Mouse (Mus musculus) MEL (cell line): ENCODE results near the gene Gm20388. TPM values are rescaled to one million over a fixed set of nuclear protein-coding genes. Genes with fewer than 3 reads are reported as not detected.

ENCODE experiments used
- DNase-seq: peaks from one replicate; pipeline ENCODE4 v3.0.0; 2011; ENCODE audit warnings: low read depth, low spot score
- H3K27ac ChIP-seq: 2 replicates; pipeline ENCODE4 v1.5.1; 2012; ENCODE audit warnings: low read depth, mild to moderate bottlenecking, control low read depth, low read length, moderate library complexity; ENCODE audit not compliant: control insufficient read depth
- H3K27me3 ChIP-seq, 2 experiments: fragments of 150-350 bp in 1 of 2; sonication (generic) in 1 of 2; 2 replicates each; pipeline ENCODE4 v1.6.1; 2012; ENCODE audit warnings: low read length in 2 of 2, mild to moderate bottlenecking in 2 of 2, improper control_type of control experiment in 1 of 2, moderate library complexity in 1 of 2; ENCODE audit not compliant: insufficient read depth in 2 of 2, control insufficient read depth in 1 of 2
- H3K36me3 ChIP-seq, 2 experiments: 2 replicates each; pipeline ENCODE4 v1.6.1; 2012 to 2014; ENCODE audit warnings: low read length in 2 of 2, improper control_type of control experiment in 1 of 2, inconsistent platforms in 1 of 2, mild to moderate bottlenecking in 1 of 2; ENCODE audit not compliant: insufficient read depth in 2 of 2, control insufficient read depth in 1 of 2
- H3K4me1 ChIP-seq, 2 experiments: fragments of 150-350 bp in 1 of 2; sonication (generic) in 1 of 2; 2 replicates each; pipeline ENCODE4 v1.6.1; 2012; ENCODE audit warnings: low read length in 2 of 2, improper control_type of control experiment in 1 of 2, mild to moderate bottlenecking in 1 of 2; ENCODE audit not compliant: insufficient read depth in 2 of 2, control insufficient read depth in 1 of 2
- H3K4me3 ChIP-seq, 2 experiments: fragments of 150-350 bp in 1 of 2; sonication (generic) in 1 of 2; 2 replicates each; pipeline ENCODE4 v1.5.1; 2012; ENCODE audit warnings: low read depth in 2 of 2, low read length in 2 of 2, mild to moderate bottlenecking in 2 of 2, moderate library complexity in 2 of 2, control low read depth in 1 of 2, improper control_type of control experiment in 1 of 2; ENCODE audit not compliant: control insufficient read depth in 1 of 2, insufficient read depth in 1 of 2
- H3K79me2 ChIP-seq: 2 replicates; pipeline ENCODE4 v1.6.1; 2012; ENCODE audit warnings: mild to moderate bottlenecking, low read length, moderate library complexity; ENCODE audit not compliant: control insufficient read depth, poor library complexity, insufficient read depth
- H3K9ac ChIP-seq: 2 replicates; pipeline ENCODE4 v1.6.1; 2012; ENCODE audit warnings: low read depth, mild to moderate bottlenecking, control low read depth, low read length, moderate library complexity; ENCODE audit not compliant: control insufficient read depth, poor library complexity, severe bottlenecking
- H3K9me3 ChIP-seq: fragments of 150-350 bp; sonication (generic); replicated peaks from 2 replicates; pipeline ENCODE4 v1.6.1; 2012; ENCODE audit warnings: mild to moderate bottlenecking, low read length, improper control_type of control experiment, moderate library complexity; ENCODE audit not compliant: insufficient read depth
- CHD1 ChIP-seq: IDR thresholded peaks from 2 replicates; pipeline ENCODE4 v1.6.1; 2012; ENCODE audit warnings: low read depth, mild to moderate bottlenecking, inconsistent platforms, low read length, improper control_type of control experiment
- CHD2 ChIP-seq: IDR thresholded peaks from 2 replicates; pipeline ENCODE4 v1.6.1; 2011; ENCODE audit warnings: low read length, improper control_type of control experiment
- E2F4 ChIP-seq: IDR thresholded peaks from 2 replicates; pipeline ENCODE4 v1.6.1; 2011; ENCODE audit warnings: low read depth, low read length, improper control_type of control experiment, borderline replicate concordance
- GABPA ChIP-seq: IDR thresholded peaks from 2 replicates; pipeline ENCODE4 v1.6.1; 2012; ENCODE audit warnings: low read depth, mild to moderate bottlenecking, inconsistent platforms, low read length, improper control_type of control experiment, moderate library complexity
- GATA1 ChIP-seq: IDR thresholded peaks from 2 replicates; pipeline ENCODE4 v1.6.1; 2011; ENCODE audit warnings: low read depth, low read length, improper control_type of control experiment
- HCFC1 ChIP-seq: IDR thresholded peaks from 2 replicates; pipeline ENCODE4 v1.6.1; 2012; ENCODE audit warnings: low read depth, mild to moderate bottlenecking, inconsistent platforms, low read length, improper control_type of control experiment, moderate library complexity
- JUND ChIP-seq: IDR thresholded peaks from 2 replicates; pipeline ENCODE4 v1.6.1; 2011; ENCODE audit warnings: low read depth, mild to moderate bottlenecking, improper control_type of control experiment, low read length
- KAT2A ChIP-seq: conservative IDR thresholded peaks from 2 replicates; pipeline ENCODE4 v1.6.1; 2012; ENCODE audit warnings: low read depth, low read length, improper control_type of control experiment, inconsistent platforms
- MAFK ChIP-seq: IDR thresholded peaks from 2 replicates; pipeline ENCODE4 v1.6.1; 2011; ENCODE audit warnings: low read depth, mild to moderate bottlenecking, low read length, improper control_type of control experiment, borderline replicate concordance
- MAX ChIP-seq: IDR thresholded peaks from 2 replicates; pipeline ENCODE4 v1.6.1; 2011; ENCODE audit warnings: low read length, improper control_type of control experiment
- MAZ ChIP-seq: IDR thresholded peaks from 2 replicates; pipeline ENCODE4 v1.6.1; 2012; ENCODE audit warnings: low read depth, mild to moderate bottlenecking, inconsistent platforms, low read length, improper control_type of control experiment
- MEF2A ChIP-seq: IDR thresholded peaks from 2 replicates; pipeline ENCODE4 v1.6.1; 2014; ENCODE audit warnings: low read depth, mild to moderate bottlenecking, inconsistent platforms, low read length, improper control_type of control experiment; ENCODE audit not compliant: poor library complexity, insufficient replicate concordance, severe bottlenecking; ENCODE audit errors: extremely low read depth
- MXI1 ChIP-seq: IDR thresholded peaks from 2 replicates; pipeline ENCODE4 v1.6.1; 2011; ENCODE audit warnings: mild to moderate bottlenecking, low read depth, low read length, improper control_type of control experiment
- MYC ChIP-seq: IDR thresholded peaks from 2 replicates; pipeline ENCODE4 v1.6.1; 2011; ENCODE audit warnings: low read depth, mild to moderate bottlenecking, low read length, improper control_type of control experiment, moderate library complexity
- NRF1 ChIP-seq: IDR thresholded peaks from 2 replicates; pipeline ENCODE4 v1.6.1; 2014; ENCODE audit warnings: low read depth, mild to moderate bottlenecking, inconsistent platforms, low read length, improper control_type of control experiment, moderate library complexity; ENCODE audit not compliant: poor library complexity, insufficient read depth, severe bottlenecking
- POLR2AphosphoS2 ChIP-seq: IDR thresholded peaks from 2 replicates; pipeline ENCODE4 v1.6.1; 2011; ENCODE audit warnings: low read length, improper control_type of control experiment
- POLR2AphosphoS5 ChIP-seq: IDR thresholded peaks from 2 replicates; pipeline ENCODE4 v1.6.1; 2012; ENCODE audit warnings: low read depth, borderline replicate concordance, mild to moderate bottlenecking, inconsistent platforms, low read length, moderate library complexity, mixed read lengths
- RAD21 ChIP-seq: IDR thresholded peaks from 2 replicates; pipeline ENCODE4 v1.6.1; 2011; ENCODE audit warnings: mild to moderate bottlenecking, low read depth, low read length, improper control_type of control experiment
- RCOR1 ChIP-seq: IDR thresholded peaks from 2 replicates; pipeline ENCODE4 v1.6.1; 2012; ENCODE audit warnings: low read depth, mild to moderate bottlenecking, inconsistent platforms, low read length, improper control_type of control experiment
- TAL1 ChIP-seq: IDR thresholded peaks from 2 replicates; pipeline ENCODE4 v1.6.1; 2012; ENCODE audit warnings: mild to moderate bottlenecking, inconsistent platforms, low read length, moderate library complexity, mixed read lengths
- UBTF ChIP-seq: IDR thresholded peaks from 2 replicates; pipeline ENCODE4 v1.6.1; 2012; ENCODE audit warnings: low read depth, mild to moderate bottlenecking, inconsistent platforms, low read length, improper control_type of control experiment, moderate library complexity, borderline replicate concordance; ENCODE audit not compliant: insufficient read depth
- USF1 ChIP-seq: IDR thresholded peaks from 2 replicates; pipeline ENCODE4 v1.6.1; 2014; ENCODE audit warnings: low read depth, mild to moderate bottlenecking, inconsistent platforms, low read length, improper control_type of control experiment, moderate library complexity
- USF2 ChIP-seq, 2 experiments: IDR thresholded peaks; 2 replicates each; pipeline ENCODE4 v1.6.1; 2011 to 2012; ENCODE audit warnings: improper control_type of control experiment in 2 of 2, low read length in 2 of 2, borderline replicate concordance in 1 of 2, inconsistent platforms in 1 of 2, low read depth in 1 of 2, mild to moderate bottlenecking in 1 of 2; ENCODE audit not compliant: insufficient read depth in 1 of 2
- ZC3H11A ChIP-seq: IDR thresholded peaks from 2 replicates; pipeline ENCODE4 v1.6.1; 2012; ENCODE audit warnings: low read depth, mild to moderate bottlenecking, inconsistent platforms, low read length, improper control_type of control experiment
- ZNF384 ChIP-seq: IDR thresholded peaks from 2 replicates; pipeline ENCODE4 v1.6.1; 2012; ENCODE audit warnings: low read depth, mild to moderate bottlenecking, inconsistent platforms, low read length, improper control_type of control experiment
- polyA plus RNA-seq, 2 experiments: library from polyadenylated mRNA; stranded (reverse) in 1 of 2; unstranded in 1 of 2; fragments of >175 nt in 1 of 2; fragments of >200 nt in 1 of 2; gene quantifications; 2 replicates each; pipeline versions ENCODE4 v1.2.1 to v1.2.4; 2012; ENCODE audit warnings: low replicate concordance in 2 of 2, low read depth in 1 of 2; ENCODE audit not compliant: insufficient read length in 2 of 2, insufficient read depth in 1 of 2, missing spikeins in 1 of 2
- total RNA-seq: library from RNA; depleted of rRNA; stranded (reverse); fragments of 300-350 nt; gene quantifications from 2 replicates; pipeline ENCODE4 v1.2.3, GENCODE M21; 2012

Gm20388 gene
- total and polyA plus RNA-seq, 3 experiments: 11.1 to 17.8 TPM; not detected in 1

DNA sequence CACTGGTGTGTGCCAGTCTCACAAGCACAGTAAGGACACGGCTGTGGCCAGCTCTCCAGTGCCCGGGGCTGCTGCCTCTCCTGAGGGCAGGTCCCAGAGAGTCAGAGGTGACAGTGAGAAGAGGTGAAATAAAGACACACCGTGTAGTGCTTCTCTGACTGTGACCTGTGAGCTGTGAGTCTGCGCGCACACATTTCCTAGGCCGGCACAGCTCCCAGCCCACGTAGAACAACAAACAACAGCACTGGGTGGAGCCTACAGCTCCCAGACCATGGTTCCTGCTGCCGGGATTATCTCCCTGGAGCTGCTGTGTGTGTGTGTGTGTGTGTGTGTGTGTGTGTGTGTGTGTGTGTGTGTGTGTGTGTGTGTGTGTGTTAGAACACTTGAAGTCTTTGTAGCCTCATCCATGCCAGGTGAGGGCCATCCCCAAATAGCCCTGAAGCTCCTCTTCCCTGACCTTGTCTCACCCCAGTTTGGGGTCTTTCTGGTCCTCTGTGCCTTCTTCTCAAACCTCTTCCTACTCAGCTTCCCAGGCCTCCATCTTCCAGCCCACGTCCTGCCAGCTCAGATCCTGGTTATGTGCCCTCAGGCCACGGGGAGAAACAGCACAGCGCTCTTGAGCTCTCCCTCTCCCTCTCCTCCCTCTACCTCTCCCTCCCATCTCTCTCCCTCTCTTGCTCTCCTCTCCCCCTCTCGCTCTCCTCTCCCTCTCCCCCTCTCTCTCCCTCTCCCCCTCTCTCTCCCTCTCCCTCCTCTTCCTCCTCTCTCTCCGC lies 2907.3 kb downstream of the Gm20388 start:
- H3K79me2 ChIP-seq: no peaks in the 10 kb centered on the region
- H3K4me1 ChIP-seq: no peaks in the 10 kb centered on the region
- no peak for TF ChIP-seq ZC3H11A
- no peak for TF ChIP-seq MAX
- no peak for TF ChIP-seq GATA1
- no peak for TF ChIP-seq USF1
- TF ChIP-seq HCFC1: no peak
- TF ChIP-seq NRF1: no peak
- no peak for TF ChIP-seq MAZ
- TF ChIP-seq JUND: no peak
- no peak for TF ChIP-seq POLR2AphosphoS5
- no peak for TF ChIP-seq MXI1
- no peak for TF ChIP-seq E2F4
- TF ChIP-seq GABPA: no peak
- no peak for TF ChIP-seq MYC
- TF ChIP-seq USF2 (IDR thresholded peaks at IDR 0.05; ENCODE audit: borderline replicate concordance in 1 of 2, insufficient read depth in 1 of 2, low read depth in 1 of 2, low read length in 2 of 2): no peak
- TF ChIP-seq CHD2: no peak
- no peak for TF ChIP-seq MAFK
- no peak for TF ChIP-seq MEF2A
- no peak for TF ChIP-seq ZNF384
- no peak overlapping the region for H3K27ac ChIP-seq
- H3K36me3 ChIP-seq: no peaks in the 10 kb centered on the region; a peak in 1 of 4 replicates
- no peak overlapping the region for H3K9ac ChIP-seq
- no peaks in the 10 kb centered on the region for H3K27me3 ChIP-seq
- DNase-seq: no peak
- no peaks in the 10 kb centered on the region for H3K9me3 ChIP-seq
- no peak overlapping the region for H3K4me3 ChIP-seq

- Histone ChIP-seq H3K9ac (no peak overlapping the region), H3K36me3 (no peaks in the 10 kb centered on the region; a peak in 2 of 4 replicates), H3K4me1 (peaks cover 0 to under 1% of the 10 kb centered on the region in 2 experiments; a peak in 1 of 4 replicates), H3K79me2 (no peaks in the 10 kb centered on the region), H3K27me3 (no peaks in the 10 kb centered on the region), H3K27ac (no peak overlapping the region), H3K4me3 (no peak overlapping the region), H3K9me3 (no peaks in the 10 kb centered on the region)
- no peak for DNase-seq
- no peak for TF ChIP-seq HCFC1
- TF ChIP-seq TAL1: no peak
- no peak for TF ChIP-seq MAX
- TF ChIP-seq POLR2AphosphoS2: no peak
- no peak for TF ChIP-seq MAFK
- TF ChIP-seq KAT2A: no peak
- no peak for TF ChIP-seq POLR2AphosphoS5
- TF ChIP-seq ZC3H11A: no peak
- no peak for TF ChIP-seq CHD1
- TF ChIP-seq RCOR1: no peak
- TF ChIP-seq ZNF384: no peak
- TF ChIP-seq UBTF: no peak
- no peak for TF ChIP-seq JUND
- TF ChIP-seq RAD21: no peak
Measured at GRCm38 (mm10) chr8:122819776-122820175, 2909.1 kb downstream of the Gm20388 start.
